Mouse (Mus musculus): ENCODE measurements at regions not wholly inside any gene's neighbourhood (a gene's known extent, or its start where the extent isn't known, plus 50 kb on each side); places are given as distances from the start of the nearest gene placed in this dataset.

DNA sequence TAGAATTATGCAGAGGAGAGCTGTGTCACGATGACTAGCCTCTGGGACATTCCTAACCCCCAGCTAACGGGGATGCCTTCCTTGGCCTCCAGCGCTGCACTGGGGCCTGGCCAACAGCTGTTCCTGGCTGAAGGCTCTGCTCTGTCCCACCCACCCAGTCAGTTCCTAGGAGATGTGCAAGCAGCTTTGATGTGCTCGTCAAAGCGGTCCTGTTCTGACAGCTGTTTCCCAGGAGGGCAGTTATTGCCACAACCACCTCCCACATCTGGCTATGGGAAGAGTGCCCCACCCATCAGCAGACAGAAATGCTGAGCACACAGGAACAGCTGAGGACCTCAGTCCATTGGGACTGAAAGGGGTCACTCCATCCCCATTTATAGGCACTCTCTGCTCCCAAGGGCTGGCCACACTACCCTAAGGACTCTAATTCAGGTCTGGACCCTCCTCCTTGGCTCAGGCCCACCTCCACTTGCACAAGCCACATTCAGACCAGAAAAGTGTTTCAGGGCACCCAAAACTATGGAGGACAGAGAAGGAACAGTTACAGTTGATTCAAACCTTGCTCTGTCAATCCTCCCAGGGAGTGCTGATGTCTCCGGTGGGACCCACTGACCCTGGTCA, 75.2 kb downstream of the Zfp36l2 start:
- no peaks in the 10 kb centered on the region for H3K27me3 ChIP-seq (ENCODE audit: control insufficient read depth, insufficient read depth, low read length)
- 35% methylated on average over 6 of the region's 6 CpGs for WGBS
- no peak for DNase-seq
- no peak for TF ChIP-seq POLR2A (IDR thresholded peaks at IDR 0.05; ENCODE audit: borderline replicate concordance, insufficient read depth, low read length)
- no peak for TF ChIP-seq CTCF (IDR thresholded peaks at IDR 0.05; ENCODE audit: borderline replicate concordance, insufficient read depth, low read depth, low read length)
- no peak overlapping the region for H3K27ac ChIP-seq (ENCODE audit: insufficient read depth, low read length)
- H3K4me1 ChIP-seq (ENCODE audit: control insufficient read depth, insufficient read depth, low read length): 0 out of 2 replicates have a peak, but pooled peaks cover 3% of the 10 kb centered on the region
- no peak overlapping the region for H3K4me3 ChIP-seq (replicated peaks; ENCODE audit: insufficient read depth, low read depth, low read length)

DNA sequence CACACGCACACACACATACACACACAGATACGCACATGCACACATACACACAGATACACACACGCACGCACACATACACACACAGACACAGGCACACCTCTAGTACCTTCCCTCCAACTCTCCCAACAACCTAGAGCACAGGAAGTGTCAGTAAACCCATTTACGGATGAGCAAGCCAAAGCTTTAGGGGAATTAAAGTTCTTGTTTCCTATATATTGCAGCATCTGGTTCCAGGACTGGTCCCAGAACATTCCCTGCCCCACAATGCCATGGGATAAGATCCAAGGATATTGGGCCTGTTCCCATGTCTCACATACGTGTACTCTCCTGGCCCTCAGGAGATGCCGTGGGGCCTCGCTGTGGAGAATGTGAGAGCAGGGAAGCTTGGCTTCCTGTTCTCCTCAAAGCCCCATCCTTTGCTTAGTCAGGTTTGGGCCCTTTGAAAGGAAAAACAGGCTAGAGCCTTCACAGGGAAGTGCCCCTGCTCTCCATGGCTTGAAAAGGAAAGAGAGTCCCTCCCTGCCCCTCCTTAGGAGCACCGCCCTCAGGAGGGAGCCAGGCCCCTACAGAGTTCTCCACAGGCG, 75.9 kb downstream of the Zfp36l2 start:
- Histone ChIP-seq H3K27me3 (ENCODE audit: control insufficient read depth, insufficient read depth, low read length) (no peaks in the 10 kb centered on the region), H3K27ac (ENCODE audit: insufficient read depth, low read length) (no peak overlapping the region), H3K4me1 (ENCODE audit: control insufficient read depth, insufficient read depth, low read length) (0 out of 2 replicates have a peak, but pooled peaks cover 3% of the 10 kb centered on the region), H3K4me3 (replicated peaks; ENCODE audit: insufficient read depth, low read depth, low read length) (no peak overlapping the region)
- 83% methylated on average over 10 of the region's 10 CpGs for WGBS
- no peak for DNase-seq
- no peak for TF ChIP-seq CTCF (IDR thresholded peaks at IDR 0.05; ENCODE audit: borderline replicate concordance, insufficient read depth, low read depth, low read length)
- no peak for TF ChIP-seq POLR2A (IDR thresholded peaks at IDR 0.05; ENCODE audit: borderline replicate concordance, insufficient read depth, low read length)

- H3K27ac ChIP-seq (ENCODE audit: insufficient read depth, low read length): no peak overlapping the region
- H3K4me1 ChIP-seq (ENCODE audit: control insufficient read depth, insufficient read depth, low read length): no peaks in the 10 kb centered on the region
- 82% methylated on average over 9 of the region's 9 CpGs for WGBS
- H3K27me3 ChIP-seq (ENCODE audit: control insufficient read depth, insufficient read depth, low read length): no peaks in the 10 kb centered on the region
- DNase-seq: no peak
- no peak overlapping the region for H3K4me3 ChIP-seq (replicated peaks; ENCODE audit: insufficient read depth, low read depth, low read length)
- TF ChIP-seq POLR2A (IDR thresholded peaks at IDR 0.05; ENCODE audit: borderline replicate concordance, insufficient read depth, low read length) (no peak), CTCF (IDR thresholded peaks at IDR 0.05; ENCODE audit: borderline replicate concordance, insufficient read depth, low read depth, low read length) (no peak)
Observed at GRCm38 (mm10) chr17:84110945-84111344, 76.8 kb downstream of the Zfp36l2 start.

DNA sequence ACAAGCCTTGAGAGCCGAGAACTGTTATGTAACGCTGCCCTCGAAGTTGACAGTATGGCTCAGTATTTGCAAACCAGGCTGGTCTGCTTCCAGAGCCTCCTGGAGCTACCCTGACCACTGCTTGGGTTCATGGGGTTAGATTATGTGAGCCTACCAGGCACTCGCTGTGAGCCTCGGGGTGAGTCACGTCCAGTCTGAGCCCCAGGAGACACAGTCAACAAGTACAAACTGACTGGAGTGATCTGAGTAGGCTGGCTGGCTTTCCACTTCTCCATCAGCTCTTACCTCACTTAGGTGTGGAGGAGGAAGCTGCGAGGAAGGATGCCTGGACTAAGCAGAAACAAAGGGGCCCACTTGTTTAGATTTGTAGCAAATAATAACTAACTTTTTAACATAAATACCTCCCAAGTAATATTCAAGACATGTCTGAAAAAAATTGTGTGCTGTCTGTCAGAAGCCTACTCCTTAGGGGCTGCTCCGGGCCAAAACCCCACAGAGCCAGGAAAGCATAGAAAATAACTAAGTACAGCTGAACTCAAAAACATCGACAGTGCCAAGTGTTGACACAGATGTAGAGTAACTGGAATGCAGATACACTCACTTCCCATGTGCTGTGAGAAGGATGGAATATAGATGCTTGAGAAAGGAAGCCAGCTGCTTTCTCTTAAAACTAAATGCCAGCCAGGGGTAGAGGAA, 77.6 kb downstream of the Zfp36l2 start:
- WGBS: 62% methylated on average over 9 of the region's 9 CpGs
- no peak for TF ChIP-seq POLR2A (IDR thresholded peaks at IDR 0.05; ENCODE audit: borderline replicate concordance, insufficient read depth, low read length)
- TF ChIP-seq CTCF (IDR thresholded peaks at IDR 0.05; ENCODE audit: borderline replicate concordance, insufficient read depth, low read depth, low read length): no peak
- H3K27me3 ChIP-seq (ENCODE audit: control insufficient read depth, insufficient read depth, low read length): no peaks in the 10 kb centered on the region
- H3K4me3 ChIP-seq (replicated peaks; ENCODE audit: insufficient read depth, low read depth, low read length): no peak overlapping the region
- H3K4me1 ChIP-seq (ENCODE audit: control insufficient read depth, insufficient read depth, low read length): no peaks in the 10 kb centered on the region
- no peak for DNase-seq
- no peak overlapping the region for H3K27ac ChIP-seq (ENCODE audit: insufficient read depth, low read length)

- no peaks in the 10 kb centered on the region for H3K4me1 ChIP-seq (ENCODE audit: control insufficient read depth, insufficient read depth, low read length)
- no peaks in the 10 kb centered on the region for H3K27me3 ChIP-seq (ENCODE audit: control insufficient read depth, insufficient read depth, low read length)
- no peak for DNase-seq
- no peak overlapping the region for H3K4me3 ChIP-seq (replicated peaks; ENCODE audit: insufficient read depth, low read depth, low read length)
- 93% methylated on average over 8 of the region's 8 CpGs for WGBS
- H3K27ac ChIP-seq (ENCODE audit: insufficient read depth, low read length): no peak overlapping the region
- TF ChIP-seq CTCF (IDR thresholded peaks at IDR 0.05; ENCODE audit: borderline replicate concordance, insufficient read depth, low read depth, low read length) (no peak), POLR2A (IDR thresholded peaks at IDR 0.05; ENCODE audit: borderline replicate concordance, insufficient read depth, low read length) (no peak)
Observed at GRCm38 (mm10) chr17:84107946-84108686, 79.6 kb downstream of the Zfp36l2 start.

- Histone ChIP-seq H3K4me1 (ENCODE audit: control insufficient read depth, insufficient read depth, low read length) (no peaks in the 10 kb centered on the region), H3K4me3 (replicated peaks; ENCODE audit: insufficient read depth, low read depth, low read length) (no peak overlapping the region), H3K27ac (ENCODE audit: insufficient read depth, low read length) (no peak overlapping the region), H3K27me3 (ENCODE audit: control insufficient read depth, insufficient read depth, low read length) (no peaks in the 10 kb centered on the region)
- DNase-seq: no peak
- 85% methylated on average over 3 of the region's 3 CpGs for WGBS
- TF ChIP-seq CTCF (IDR thresholded peaks at IDR 0.05; ENCODE audit: borderline replicate concordance, insufficient read depth, low read depth, low read length): no peak
- no peak for TF ChIP-seq POLR2A (IDR thresholded peaks at IDR 0.05; ENCODE audit: borderline replicate concordance, insufficient read depth, low read length)
Observed at GRCm38 (mm10) chr17:84107497-84107896, 80.2 kb downstream of the Zfp36l2 start.

DNA sequence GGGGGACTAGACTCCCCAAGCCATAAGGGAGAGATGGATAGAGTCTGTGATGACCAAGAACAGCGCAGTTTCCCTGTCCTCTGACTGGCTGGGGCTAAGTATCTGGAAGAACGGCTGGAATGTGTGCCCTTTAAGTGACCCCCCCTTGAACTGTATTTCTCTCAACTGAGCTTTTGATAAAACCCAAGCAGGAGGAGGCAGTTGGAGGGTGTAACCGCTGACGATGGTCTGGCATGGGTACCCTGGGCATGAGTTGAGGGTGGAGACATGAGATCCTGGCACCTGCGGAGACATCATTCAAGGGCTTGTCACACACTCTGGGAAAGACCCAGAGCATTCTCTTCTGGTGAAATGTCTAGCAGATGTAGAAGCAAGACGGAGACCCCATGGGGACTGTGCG, 83.5 kb downstream of the Zfp36l2 start:
- Histone ChIP-seq H3K4me3 (replicated peaks; ENCODE audit: insufficient read depth, low read depth, low read length) (no peak overlapping the region), H3K27ac (ENCODE audit: insufficient read depth, low read length) (no peak overlapping the region), H3K27me3 (ENCODE audit: control insufficient read depth, insufficient read depth, low read length) (no peaks in the 10 kb centered on the region), H3K4me1 (ENCODE audit: control insufficient read depth, insufficient read depth, low read length) (no peaks in the 10 kb centered on the region)
- 57% methylated on average over 7 of the region's 7 CpGs for WGBS
- no peak for TF ChIP-seq CTCF (IDR thresholded peaks at IDR 0.05; ENCODE audit: borderline replicate concordance, insufficient read depth, low read depth, low read length)
- TF ChIP-seq POLR2A (IDR thresholded peaks at IDR 0.05; ENCODE audit: borderline replicate concordance, insufficient read depth, low read length): no peak
- DNase-seq: no peak

All from cerebellum, adult 2 months (tissue).